Mouse (Mus musculus) lung, embryonic 16.5 days (tissue): ENCODE measurements at regions not wholly inside any gene's neighbourhood (a gene's known extent, or its start where the extent isn't known, plus 50 kb on each side); places are given as distances from the start of the nearest gene placed in this dataset.

Source experiments
- ATAC-seq: fragments of 200-750 bp; cut with Nextera tagmentation; 2 replicates; pipeline ENCODE4 v1.8.0; 2017; ENCODE audit warnings: low read depth, mild to moderate bottlenecking, moderate library complexity
- H3K27ac ChIP-seq: fragments of 300-500 bp; sonication (generic); 2 replicates; pipeline ENCODE4 v1.5.1; 2014; ENCODE audit warnings: mild to moderate bottlenecking, control low read depth, low read length
- H3K27me3 ChIP-seq: fragments of 300-500 bp; sonication (generic); 2 replicates; pipeline ENCODE4 v1.6.1; 2014; ENCODE audit warnings: low read depth, low read length, mixed read lengths; ENCODE audit not compliant: control insufficient read depth, insufficient read depth
- H3K36me3 ChIP-seq: fragments of 300-500 bp; sonication (generic); 2 replicates; pipeline ENCODE4 v1.6.1; 2014; ENCODE audit warnings: low read length; ENCODE audit not compliant: control insufficient read depth, insufficient read depth
- H3K4me1 ChIP-seq: fragments of 300-500 bp; sonication (generic); replicated peaks from 2 replicates; pipeline ENCODE4 v1.6.1; 2014; ENCODE audit warnings: low read length, mixed read lengths; ENCODE audit not compliant: control insufficient read depth, insufficient read depth
- H3K4me2 ChIP-seq: fragments of 300-500 bp; sonication (generic); 2 replicates; pipeline ENCODE4 v1.6.1; 2014; ENCODE audit warnings: low read depth, low read length, control low read depth
- H3K4me3 ChIP-seq: fragments of 300-500 bp; sonication (generic); 2 replicates; pipeline ENCODE4 v1.5.1; 2014; ENCODE audit warnings: mild to moderate bottlenecking, low read length, control low read depth
- H3K9ac ChIP-seq: fragments of 300-500 bp; sonication (generic); 2 replicates; pipeline ENCODE4 v1.6.1; 2014; ENCODE audit warnings: low read length, control low read depth
- H3K9me3 ChIP-seq: fragments of 300-500 bp; sonication (generic); 2 replicates; pipeline ENCODE4 v1.6.1; 2016; ENCODE audit warnings: low read length; ENCODE audit not compliant: control insufficient read depth
- WGBS: fragments of 180-500 bp; shearing (Covaris S2); extraction: QIAGEN DNeasy Blood & Tissue Kit; methylation state at CpG from one replicate; pipeline ENCODE4 v1.1.7; 2014; 5-methylcytosine and 5-hydroxymethylcytosine counted together

GRCm38 (mm10) chr12:39048441-39048840, 269.3 kb downstream of the Etv1 start:
- Histone ChIP-seq H3K4me2 (0 out of 2 replicates have a peak overlapping the region, but pooled peaks have one; percentile 11), H3K9me3 (no peaks in the 10 kb centered on the region), H3K4me1 (no peaks in the 10 kb centered on the region), H3K36me3 (no peaks in the 10 kb centered on the region), H3K9ac (no peak overlapping the region), H3K27me3 (no peaks in the 10 kb centered on the region), H3K4me3 (no peak overlapping the region), H3K27ac (no peak overlapping the region)
- peak; percentile 54; the same call in 1 of the 2 replicates for ATAC-seq
- 55% methylated on average over 6 of the region's 6 CpGs for WGBS

- H3K4me2 ChIP-seq, result no peak overlapping the region
- no peak overlapping the region for H3K27ac ChIP-seq
- 78% methylated on average over 1 of the region's 1 CpGs for WGBS
- no peaks in the 10 kb centered on the region for H3K9me3 ChIP-seq
- H3K9ac ChIP-seq, result no peak overlapping the region
- no peaks in the 10 kb centered on the region for H3K4me1 ChIP-seq
- no peak overlapping the region for H3K4me3 ChIP-seq
- H3K27me3 ChIP-seq, result no peaks in the 10 kb centered on the region
- no peaks in the 10 kb centered on the region for H3K36me3 ChIP-seq
- ATAC-seq, result no peak
These were observed 269.8 kb downstream of the Etv1 start for GRCm38 (mm10) chr12:39048958-39049357.

- Histone ChIP-seq H3K4me3 (no peak overlapping the region), H3K27ac (no peak overlapping the region), H3K4me1 (no peaks in the 10 kb centered on the region), H3K36me3 (no peaks in the 10 kb centered on the region), H3K27me3 (no peaks in the 10 kb centered on the region), H3K9me3 (no peaks in the 10 kb centered on the region), H3K4me2 (no peak overlapping the region), H3K9ac (no peak overlapping the region)
- 72% methylated on average over 4 of the region's 4 CpGs for WGBS
- no peak for ATAC-seq
These were observed 291.3 kb downstream of the Etv1 start for GRCm38 (mm10) chr12:39070331-39071045.

- Histone ChIP-seq H3K27me3 (no peaks in the 10 kb centered on the region), H3K4me1 (no peaks in the 10 kb centered on the region), H3K27ac (no peak overlapping the region), H3K9ac (no peak overlapping the region), H3K36me3 (no peaks in the 10 kb centered on the region), H3K9me3 (no peaks in the 10 kb centered on the region), H3K4me3 (no peak overlapping the region), H3K4me2 (no peak overlapping the region)
- WGBS, result 84% methylated on average over 15 of the region's 15 CpGs
- ATAC-seq, result no peak
These were observed 294.3 kb downstream of the Etv1 start for GRCm38 (mm10) chr12:39073289-39074022.

- no peaks in the 10 kb centered on the region for H3K9me3 ChIP-seq
- no peak overlapping the region for H3K4me3 ChIP-seq
- WGBS, result 84% methylated on average over 4 of the region's 4 CpGs
- H3K4me1 ChIP-seq, result no peaks in the 10 kb centered on the region
- H3K27ac ChIP-seq, result no peak overlapping the region
- no peaks in the 10 kb centered on the region for H3K27me3 ChIP-seq
- no peak overlapping the region for H3K4me2 ChIP-seq
- no peak overlapping the region for H3K9ac ChIP-seq
- ATAC-seq, result no peak
- H3K36me3 ChIP-seq, result no peaks in the 10 kb centered on the region
These were observed 307.1 kb downstream of the Etv1 start for GRCm38 (mm10) chr12:39086285-39086684.

- Histone ChIP-seq H3K9me3 (no peaks in the 10 kb centered on the region), H3K4me2 (no peak overlapping the region), H3K36me3 (no peaks in the 10 kb centered on the region), H3K4me1 (no peaks in the 10 kb centered on the region), H3K9ac (no peak overlapping the region), H3K27ac (no peak overlapping the region), H3K27me3 (no peaks in the 10 kb centered on the region), H3K4me3 (no peak overlapping the region)
- ATAC-seq, result no peak
- 26% methylated on average over 5 of the region's 5 CpGs for WGBS
These were observed 315.6 kb downstream of the Etv1 start for GRCm38 (mm10) chr12:39094638-39095230.

- WGBS, result 63% methylated on average over 3 of the region's 3 CpGs
- ATAC-seq, result no peak
These were observed 344.4 kb downstream of the Etv1 start for GRCm38 (mm10) chr12:39123391-39124095.

GRCm38 (mm10) chr12:39154689-39155088, 375.5 kb downstream of the Etv1 start:
- ATAC-seq, result no peak
- Histone ChIP-seq H3K4me3 (no peak overlapping the region), H3K9ac (no peak overlapping the region), H3K4me1 (no peaks in the 10 kb centered on the region), H3K27ac (no peak overlapping the region), H3K36me3 (no peaks in the 10 kb centered on the region), H3K27me3 (no peaks in the 10 kb centered on the region), H3K9me3 (no peaks in the 10 kb centered on the region), H3K4me2 (no peak overlapping the region)
- 51% methylated on average over 6 of the region's 6 CpGs for WGBS

More at GRCm38 (mm10) chr12:39123391-39124095, 344.4 kb downstream of the Etv1 start:
- no peak overlapping the region for H3K4me2 ChIP-seq
- no peak overlapping the region for H3K9ac ChIP-seq
- no peak overlapping the region for H3K4me3 ChIP-seq
- H3K27ac ChIP-seq, result no peak overlapping the region
- no peaks in the 10 kb centered on the region for H3K27me3 ChIP-seq
- H3K36me3 ChIP-seq, result no peaks in the 10 kb centered on the region
- H3K9me3 ChIP-seq, result no peaks in the 10 kb centered on the region
- no peaks in the 10 kb centered on the region for H3K4me1 ChIP-seq

GRCm38 (mm10) chr12:39176958-39177357, 397.8 kb downstream of the Etv1 start:
- Histone ChIP-seq H3K4me1 (no peaks in the 10 kb centered on the region), H3K9ac (no peak overlapping the region), H3K9me3 (no peaks in the 10 kb centered on the region), H3K27ac (no peak overlapping the region), H3K27me3 (no peaks in the 10 kb centered on the region), H3K4me2 (no peak overlapping the region), H3K36me3 (no peaks in the 10 kb centered on the region), H3K4me3 (no peak overlapping the region)
- ATAC-seq, result no peak
- WGBS, result 64% methylated on average over 4 of the region's 4 CpGs
